ENCODE assay signal across 8 mouse cellular contexts in genomic region chr10:44005677-44006641, GRCm38 (mm10).
DNase-seq lines count a peak whose midpoint lies in the region; ATAC-seq and TF ChIP-seq lines count a peak whose summit lies in the region.

No protein-coding gene starts in this region.

- intact Hi-C loops in left cerebral cortex, adult 2 months (cut with DNase I): no loop called here

- no peaks in the 10 kb centered on the region for H3K9me3 ChIP-seq in heart, embryonic 10.5 days
- no peaks in the 10 kb centered on the region for H3K9me3 ChIP-seq in embryonic facial prominence, embryonic 11.5 days (replicated peaks; ENCODE audit: control insufficient read depth, low read length)
- H3K9me3 ChIP-seq in hindbrain, embryonic 13.5 days: no peaks in the 10 kb centered on the region

- peak; percentile 53; the same call in 1 of the 2 replicates for ATAC-seq in embryonic facial prominence, embryonic 11.5 days (replicated peaks; ENCODE audit: insufficient number of reproducible peaks, low FRiP score, low TSS enrichment, low read depth)
- ATAC-seq in hindbrain, embryonic 13.5 days (ENCODE audit: low FRiP score): peak; percentile 59

- peak overlapping the region; percentile 45; the same call in 1 of the 2 replicates for H3K27ac ChIP-seq in heart, embryonic 10.5 days
- no peak overlapping the region for H3K27ac ChIP-seq in embryonic facial prominence, embryonic 11.5 days (replicated peaks; ENCODE audit: low read depth, low read length)
- H3K27ac ChIP-seq in hindbrain, embryonic 13.5 days: no peak overlapping the region
- no peak overlapping the region for H3K27ac ChIP-seq in left cerebral cortex, adult 2 months

- no peaks in the 10 kb centered on the region for H3K36me3 ChIP-seq in heart, embryonic 10.5 days
- H3K36me3 ChIP-seq in embryonic facial prominence, embryonic 11.5 days (replicated peaks; ENCODE audit: control insufficient read depth, insufficient read depth, low read depth, low read length): no peaks in the 10 kb centered on the region
- no peaks in the 10 kb centered on the region for H3K36me3 ChIP-seq in hindbrain, embryonic 13.5 days

- peaks cover 25% of the 10 kb centered on the region for H3K4me1 ChIP-seq in heart, embryonic 10.5 days
- peaks cover 5% of the 10 kb centered on the region for H3K4me1 ChIP-seq in embryonic facial prominence, embryonic 11.5 days (ENCODE audit: control insufficient read depth, insufficient read depth, low read length)
- H3K4me1 ChIP-seq in hindbrain, embryonic 13.5 days (replicated peaks): peaks cover 27% of the 10 kb centered on the region

- H3K9ac ChIP-seq in embryonic facial prominence, embryonic 11.5 days (replicated peaks; ENCODE audit: low read length): peak overlapping the region; percentile 37
- H3K9ac ChIP-seq in hindbrain, embryonic 13.5 days: peak overlapping the region; percentile 29; the same call in 1 of the 2 replicates

- peaks cover 80% of the 10 kb centered on the region for H3K27me3 ChIP-seq in heart, embryonic 10.5 days (ENCODE audit: insufficient read depth, poor library complexity, severe bottlenecking)
- H3K27me3 ChIP-seq in embryonic facial prominence, embryonic 11.5 days (ENCODE audit: control insufficient read depth, insufficient read depth, low read length): peaks cover 34% of the 10 kb centered on the region
- H3K27me3 ChIP-seq in hindbrain, embryonic 13.5 days: peaks cover 82% of the 10 kb centered on the region

- TF ChIP-seq CTCF in left cerebral cortex, adult 2 months (IDR thresholded peaks at IDR 0.05): no peak

- no peak for DNase-seq in heart, embryonic 10.5 days (ENCODE audit: low spot score)
- DNase-seq in heart, adult 9 months (ENCODE audit: low spot score in 2 of 2): no peak
- peak; percentile 56 for DNase-seq in embryonic facial prominence, embryonic 11.5 days (ENCODE audit: low spot score)
- DNase-seq in liver: peak; percentile 20
- peak; percentile 54 for DNase-seq in naive thymus-derived CD4-positive, alpha-beta T cell, adult 2 months (ENCODE audit: low read depth)
- DNase-seq in yolk sac, embryonic 10.5 days (ENCODE audit: low spot score): peak; percentile 36
- DNase-seq in left cerebral cortex, adult 2 months (ENCODE audit: extremely low spot score in 1 of 2, low spot score in 2 of 2): no peak

- peak overlapping the region; percentile 56 for H3K4me3 ChIP-seq in heart, embryonic 10.5 days
- peak overlapping the region; percentile 32 for H3K4me3 ChIP-seq in embryonic facial prominence, embryonic 11.5 days (ENCODE audit: low read depth, low read length)
- H3K4me3 ChIP-seq in hindbrain, embryonic 13.5 days: peak overlapping the region; percentile 35
- H3K4me3 ChIP-seq in left cerebral cortex, adult 2 months: no peak overlapping the region

- H3K4me2 ChIP-seq in embryonic facial prominence, embryonic 11.5 days (ENCODE audit: low read depth, low read length): peak overlapping the region; percentile 74
- peak overlapping the region; percentile 55 for H3K4me2 ChIP-seq in hindbrain, embryonic 13.5 days

- under 1% methylated on average over 40 of the region's 40 CpGs for WGBS in heart, embryonic 10.5 days
- WGBS in embryonic facial prominence, embryonic 11.5 days: 1% methylated on average over 40 of the region's 40 CpGs
- 1% methylated on average over 40 of the region's 40 CpGs for WGBS in hindbrain, embryonic 13.5 days

Comparison
In these comparisons a context has a peak if more than half of its experiments do, and no peak if none do; other contexts are left out.
1. DNase-seq: peak in embryonic facial prominence, embryonic 11.5 days (single experiment), liver (single experiment), naive thymus-derived CD4-positive, alpha-beta T cell, adult 2 months (single experiment) and yolk sac, embryonic 10.5 days (single experiment); none in heart, embryonic 10.5 days (single experiment), heart, adult 9 months (0 of 2) and left cerebral cortex, adult 2 months (0 of 2).